Mouse (Mus musculus): ENCODE measurements at regions not wholly inside any gene's neighbourhood (a gene's known extent, or its start where the extent isn't known, plus 50 kb on each side); places are given as distances from the start of the nearest gene placed in this dataset.

- H3K36me3 ChIP-seq (ENCODE audit: control insufficient read depth, insufficient read depth): no peaks in the 10 kb centered on the region
- H3K4me2 ChIP-seq (ENCODE audit: low read depth): no peak overlapping the region
- TF ChIP-seq POLR2AphosphoS2 (IDR thresholded peaks at IDR 0.05; ENCODE audit: insufficient read length, low read depth): no peak
- H3ac ChIP-seq (ENCODE audit: control insufficient read depth, insufficient read length): no peak overlapping the region
- H3K27me3 ChIP-seq (ENCODE audit: control insufficient read depth, insufficient read depth, insufficient read length): peaks cover 4% of the 10 kb centered on the region
- H3K4me3 ChIP-seq: no peak overlapping the region
- no peaks in the 10 kb centered on the region for H3K79me2 ChIP-seq (ENCODE audit: control insufficient read depth, insufficient read depth)
These were observed 159.3 kb upstream of the Csf3r start for GRCm38 (mm10) chr4:125865057-125865456.

- Histone ChIP-seq H3K27me3 (ENCODE audit: control insufficient read depth, insufficient read depth, insufficient read length) (no peaks in the 10 kb centered on the region), H3K36me3 (ENCODE audit: control insufficient read depth, insufficient read depth) (no peaks in the 10 kb centered on the region), H3ac (ENCODE audit: control insufficient read depth, insufficient read length) (no peak overlapping the region), H3K79me2 (ENCODE audit: control insufficient read depth, insufficient read depth) (no peaks in the 10 kb centered on the region), H3K4me3 (no peak overlapping the region), H3K4me2 (ENCODE audit: low read depth) (no peak overlapping the region)
- TF ChIP-seq SRF (IDR thresholded peaks at IDR 0.05; ENCODE audit: control insufficient read depth, insufficient read length, low read depth) (no peak), TCF3 (IDR thresholded peaks at IDR 0.05; ENCODE audit: insufficient read length, low read depth) (no peak), POLR2A (IDR thresholded peaks at IDR 0.05; ENCODE audit: insufficient read length, low read depth) (no peak), POLR2AphosphoS2 (IDR thresholded peaks at IDR 0.05; ENCODE audit: insufficient read length, low read depth) (no peak), MYOG (IDR thresholded peaks at IDR 0.05; ENCODE audit: control insufficient read depth in 1 of 3, insufficient read depth in 1 of 3, insufficient read length in 2 of 3, low read depth in 2 of 3) (no peak), REST (IDR thresholded peaks at IDR 0.05; ENCODE audit: insufficient read depth, insufficient read length) (no peak), MAX (IDR thresholded peaks at IDR 0.05; ENCODE audit: low read depth) (no peak), CEBPB (IDR thresholded peaks at IDR 0.05; ENCODE audit: insufficient read depth, poor library complexity, severe bottlenecking) (no peak), TCF12 (IDR thresholded peaks at IDR 0.05; ENCODE audit: insufficient read depth, poor library complexity, severe bottlenecking) (no peak), USF1 (IDR thresholded peaks at IDR 0.05; ENCODE audit: low read depth) (no peak), E2F4 (IDR thresholded peaks at IDR 0.05; ENCODE audit: insufficient read depth) (no peak), MYOD1 (IDR thresholded peaks at IDR 0.05; ENCODE audit: control insufficient read depth in 1 of 3, insufficient read length in 2 of 3, low read depth in 2 of 3) (no peak)
These were observed 158.6 kb upstream of the Csf3r start for GRCm38 (mm10) chr4:125865728-125866127.

GRCm38 (mm10) chr4:125871211-125871610 is 153.1 kb upstream of the Csf3r start:
- no peak overlapping the region for H3ac ChIP-seq (ENCODE audit: control insufficient read depth, insufficient read length)
- H3K27me3 ChIP-seq (ENCODE audit: control insufficient read depth, insufficient read depth, insufficient read length): no peaks in the 10 kb centered on the region
- no peaks in the 10 kb centered on the region for H3K79me2 ChIP-seq (ENCODE audit: control insufficient read depth, insufficient read depth)
- H3K36me3 ChIP-seq (ENCODE audit: control insufficient read depth, insufficient read depth): no peaks in the 10 kb centered on the region
- no peak overlapping the region for H3K4me3 ChIP-seq
- no peak for TF ChIP-seq USF1 (IDR thresholded peaks at IDR 0.05; ENCODE audit: low read depth)
- no peak for TF ChIP-seq MYOG (IDR thresholded peaks at IDR 0.05; ENCODE audit: control insufficient read depth in 1 of 3, insufficient read depth in 1 of 3, insufficient read length in 2 of 3, low read depth in 2 of 3)
- TF ChIP-seq MAX (IDR thresholded peaks at IDR 0.05; ENCODE audit: low read depth): no peak
- no peak for TF ChIP-seq TCF3 (IDR thresholded peaks at IDR 0.05; ENCODE audit: insufficient read length, low read depth)
- no peak for TF ChIP-seq SRF (IDR thresholded peaks at IDR 0.05; ENCODE audit: control insufficient read depth, insufficient read length, low read depth)
- no peak for TF ChIP-seq E2F4 (IDR thresholded peaks at IDR 0.05; ENCODE audit: insufficient read depth)
- no peak for TF ChIP-seq POLR2AphosphoS2 (IDR thresholded peaks at IDR 0.05; ENCODE audit: insufficient read length, low read depth)
- TF ChIP-seq REST (IDR thresholded peaks at IDR 0.05; ENCODE audit: insufficient read depth, insufficient read length): no peak
- no peak for TF ChIP-seq MYOD1 (IDR thresholded peaks at IDR 0.05; ENCODE audit: control insufficient read depth in 1 of 3, insufficient read length in 2 of 3, low read depth in 2 of 3)
- H3K4me2 ChIP-seq (ENCODE audit: low read depth): no peak overlapping the region

GRCm38 (mm10) chr4:125880028-125880427 is 144.3 kb upstream of the Csf3r start:
- no peaks in the 10 kb centered on the region for H3K79me2 ChIP-seq (ENCODE audit: control insufficient read depth, insufficient read depth)
- H3ac ChIP-seq (ENCODE audit: control insufficient read depth, insufficient read length): no peak overlapping the region
- no peak overlapping the region for H3K4me2 ChIP-seq (ENCODE audit: low read depth)
- H3K4me3 ChIP-seq: no peak overlapping the region
- H3K36me3 ChIP-seq (ENCODE audit: control insufficient read depth, insufficient read depth): no peaks in the 10 kb centered on the region
- TF ChIP-seq MYOD1 (IDR thresholded peaks at IDR 0.05; ENCODE audit: control insufficient read depth in 1 of 3, insufficient read length in 2 of 3, low read depth in 2 of 3) (no peak), POLR2AphosphoS2 (IDR thresholded peaks at IDR 0.05; ENCODE audit: insufficient read length, low read depth) (no peak), SRF (IDR thresholded peaks at IDR 0.05; ENCODE audit: control insufficient read depth, insufficient read length, low read depth) (no peak), TCF3 (IDR thresholded peaks at IDR 0.05; ENCODE audit: insufficient read length, low read depth) (no peak), REST (IDR thresholded peaks at IDR 0.05; ENCODE audit: insufficient read depth, insufficient read length) (no peak), TCF12 (IDR thresholded peaks at IDR 0.05; ENCODE audit: insufficient read depth, poor library complexity, severe bottlenecking) (no peak), POLR2A (IDR thresholded peaks at IDR 0.05; ENCODE audit: insufficient read length, low read depth) (no peak), E2F4 (IDR thresholded peaks at IDR 0.05; ENCODE audit: insufficient read depth) (no peak), CEBPB (IDR thresholded peaks at IDR 0.05; ENCODE audit: insufficient read depth, poor library complexity, severe bottlenecking) (no peak), USF1 (IDR thresholded peaks at IDR 0.05; ENCODE audit: low read depth) (no peak), MYOG (IDR thresholded peaks at IDR 0.05; ENCODE audit: control insufficient read depth in 1 of 3, insufficient read depth in 1 of 3, insufficient read length in 2 of 3, low read depth in 2 of 3) (no peak), MAX (IDR thresholded peaks at IDR 0.05; ENCODE audit: low read depth) (no peak)
- H3K27me3 ChIP-seq (ENCODE audit: control insufficient read depth, insufficient read depth, insufficient read length): peaks cover 5% of the 10 kb centered on the region

GRCm38 (mm10) chr4:125882531-125882930 is 141.8 kb upstream of the Csf3r start:
- Histone ChIP-seq H3K79me2 (ENCODE audit: control insufficient read depth, insufficient read depth) (no peaks in the 10 kb centered on the region), H3K36me3 (ENCODE audit: control insufficient read depth, insufficient read depth) (no peaks in the 10 kb centered on the region), H3K4me3 (no peak overlapping the region), H3ac (ENCODE audit: control insufficient read depth, insufficient read length) (no peak overlapping the region), H3K4me2 (ENCODE audit: low read depth) (no peak overlapping the region), H3K27me3 (ENCODE audit: control insufficient read depth, insufficient read depth, insufficient read length) (peaks cover 5% of the 10 kb centered on the region)
- TF ChIP-seq USF1 (IDR thresholded peaks at IDR 0.05; ENCODE audit: low read depth): no peak
